33 mouse cellular contexts compared by ENCODE assay signal in the genomic region with DNA sequence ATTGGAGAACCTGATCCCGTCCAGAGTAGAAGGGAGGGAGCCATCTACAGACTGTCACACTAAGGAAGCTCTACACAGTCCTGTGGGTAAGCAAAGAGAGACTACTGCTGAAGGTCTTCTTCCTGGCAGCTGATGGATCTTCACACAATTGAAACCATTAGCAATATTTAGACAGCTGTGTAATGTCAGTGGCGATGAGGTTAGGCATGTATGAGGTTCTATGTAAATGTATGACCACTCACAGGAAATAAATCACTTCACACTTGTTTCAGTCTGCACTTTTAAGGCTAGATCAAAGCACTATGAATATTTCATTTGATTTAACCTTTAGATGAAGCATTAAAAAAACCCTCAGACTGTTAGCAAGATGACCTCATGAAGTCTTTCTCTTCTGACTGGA. TPM values are rescaled to one million over a fixed set of nuclear protein-coding genes. Genes with fewer than 3 reads are reported as not detected.
DNase-seq lines count a peak whose midpoint lies in the region; TF ChIP-seq lines count a peak whose summit lies in the region.
"Had no signal": no experiment of that assay in that cellular context is flagged by ENCODE, and none has a peak within 500 bp of the region (broad histone marks: within the 10 kb centered on the region; RNA-seq: fewer than 3 reads in every experiment).

No protein-coding gene starts in this region.

- no peak overlapping the region for H3K4me3 ChIP-seq in C2C12 (ENCODE audit: insufficient read depth, poor library complexity, severe bottlenecking)
- H3K4me3 ChIP-seq: embryonic facial prominence, embryonic 12.5 days; forebrain, embryonic 15.5 days; heart, embryonic 13.5 days; hindbrain, embryonic 10.5 days; hindbrain, embryonic 15.5 days; intestine, embryonic 15.5 days; liver, embryonic 12.5 days; midbrain, embryonic 12.5 days; myocyte; neural tube, embryonic 13.5 days had no signal

- DNase-seq in heart, adult 11 months: peak; percentile 21
- DNase-seq in heart, postnatal 4 days: no peak
- DNase-seq in MN1 (ENCODE audit: low spot score): peak; percentile 31
- DNase-seq in naive thymus-derived CD4-positive, alpha-beta T cell, adult 2 months (ENCODE audit: low read depth): peak; percentile 46
- DNase-seq in T-cell, adult 2 months (ENCODE audit: low spot score): no peak
- DNase-seq in gastrocnemius, adult 8-10 months (ENCODE audit: low spot score in 2 of 2): no peak
- DNase-seq: adrenal gland, postnatal 14 days; cerebellum, adult 11 months; cerebellum, adult 9-10 months; cerebellum, postnatal 36 days; embryo, embryonic 11 days; heart, postnatal 10 days; kidney, adult 2 months; kidney, postnatal 4 days; layer of hippocampus, postnatal 36 days; left cerebral cortex, postnatal 4 days; liver, postnatal 0 days had no signal

- no peak overlapping the region for H3ac ChIP-seq in C2C12 (ENCODE audit: control insufficient read depth, insufficient read length, low read depth)

- no peaks in the 10 kb centered on the region for H3K79me2 ChIP-seq in C2C12 (ENCODE audit: control insufficient read depth, insufficient read depth)

- H3K79me3 ChIP-seq in C2C12 (ENCODE audit: low read depth): no peaks in the 10 kb centered on the region

- TF ChIP-seq CTCF in C2C12 (IDR thresholded peaks at IDR 0.05; ENCODE audit: control insufficient read depth, insufficient read depth, insufficient read length): no peak

- H3K27me3 ChIP-seq in C2C12 (ENCODE audit: control insufficient read depth, insufficient read depth, insufficient read length): no peaks in the 10 kb centered on the region
- H3K27me3 ChIP-seq: embryonic facial prominence, embryonic 12.5 days; forebrain, embryonic 15.5 days; heart, embryonic 13.5 days; hindbrain, embryonic 15.5 days; intestine, embryonic 15.5 days; midbrain, embryonic 12.5 days; neural tube, embryonic 13.5 days had no signal

- H3K36me3 ChIP-seq in C2C12 (ENCODE audit: control insufficient read depth, insufficient read depth): no peaks in the 10 kb centered on the region
- H3K36me3 ChIP-seq: embryonic facial prominence, embryonic 12.5 days; forebrain, embryonic 15.5 days; hindbrain, embryonic 15.5 days; intestine, embryonic 15.5 days; midbrain, embryonic 12.5 days had no signal

TF ChIP-seq in C2C12, 6 proteins besides CTCF, POLR2A, EP300 and RAD21:
- TF ChIP-seq MYOG (IDR thresholded peaks at IDR 0.05; ENCODE audit: control insufficient read depth, extremely low read depth, insufficient read length): no peak
- TF ChIP-seq MYOD1 (IDR thresholded peaks at IDR 0.05; ENCODE audit: control insufficient read depth, insufficient read length, low read depth): peak; percentile 74

RNA-seq across cellular contexts. Expression of a gene that starts 30.2 kb away (rescaled TPM):
- total RNA-seq in heart, postnatal 4 days (2021): under 1 TPM in 1 of 2 experiments, not detected in 1; 0.14 TPM
- polyA plus RNA-seq in C2C12 (2012; fragmentation: generic; extraction: Trizol): 0.09 TPM
- not detected for total RNA-seq in gastrocnemius, adult 8-10 months (2022)
- total RNA-seq: gastrocnemius, adult 18-20 months; heart, adult 8-10 months; layer of hippocampus, postnatal 36 days had no signal
- polyA plus RNA-seq: forebrain, embryonic 15.5 days; heart, embryonic 13.5 days; hindbrain, embryonic 15.5 days; kidney, postnatal 0 days; midbrain, embryonic 12.5 days; midbrain, postnatal 0 days; stomach, embryonic 14.5 days had no signal

Comparison
In these comparisons a context has a peak if more than half of its experiments do, and no peak if none do; other contexts are left out.
1. DNase-seq: peak in heart, adult 11 months (single experiment), MN1 (single experiment) and naive thymus-derived CD4-positive, alpha-beta T cell, adult 2 months (single experiment); none in heart, postnatal 4 days (single experiment), T-cell, adult 2 months (single experiment) and gastrocnemius, adult 8-10 months (0 of 2).